Mouse (Mus musculus) T-helper 17 cell (primary cell): ENCODE measurements at regions not wholly inside any gene's neighbourhood (a gene's known extent, or its start where the extent isn't known, plus 50 kb on each side); places are given as distances from the start of the nearest gene placed in this dataset.

ENCODE experiments used
- in situ Hi-C, 2 experiments: fragments of 300-600 bp; cut with MboI, MseI; formaldehyde crosslinking; loops; 1 replicate in 1 of 2; 2 replicates in 1 of 2; pipeline ENCODE4 v1.15.1; 2025; ENCODE audit warnings: high pct_unique_total_duplicates in 2 of 2

DNA sequence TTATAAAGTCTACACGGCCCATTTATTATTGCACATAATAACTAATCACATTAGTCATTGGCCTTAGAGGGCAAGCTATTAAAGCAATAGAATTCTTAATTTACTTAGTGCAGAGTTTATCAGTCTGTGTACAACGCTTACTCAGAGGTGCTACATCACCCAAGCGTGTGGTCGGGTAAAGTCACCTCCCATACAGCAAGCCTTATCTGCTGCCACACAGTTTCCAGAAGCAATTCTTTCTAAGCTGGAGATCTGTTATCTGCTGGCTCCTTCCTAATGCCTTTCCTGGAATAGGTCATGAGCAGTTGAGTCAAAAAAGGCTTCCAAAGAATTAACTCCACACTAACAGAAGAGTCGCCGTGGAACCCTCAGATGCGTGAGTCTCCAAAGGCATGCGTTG lies 371.4 kb upstream of the Runx1 start:
- in situ Hi-C loops, result loop anchor here in 1 of 2 experiments (10.0 kb wide), 2 partner anchors 578 to 1528 kb away; no protein-coding TSS in a partner anchor

DNA sequence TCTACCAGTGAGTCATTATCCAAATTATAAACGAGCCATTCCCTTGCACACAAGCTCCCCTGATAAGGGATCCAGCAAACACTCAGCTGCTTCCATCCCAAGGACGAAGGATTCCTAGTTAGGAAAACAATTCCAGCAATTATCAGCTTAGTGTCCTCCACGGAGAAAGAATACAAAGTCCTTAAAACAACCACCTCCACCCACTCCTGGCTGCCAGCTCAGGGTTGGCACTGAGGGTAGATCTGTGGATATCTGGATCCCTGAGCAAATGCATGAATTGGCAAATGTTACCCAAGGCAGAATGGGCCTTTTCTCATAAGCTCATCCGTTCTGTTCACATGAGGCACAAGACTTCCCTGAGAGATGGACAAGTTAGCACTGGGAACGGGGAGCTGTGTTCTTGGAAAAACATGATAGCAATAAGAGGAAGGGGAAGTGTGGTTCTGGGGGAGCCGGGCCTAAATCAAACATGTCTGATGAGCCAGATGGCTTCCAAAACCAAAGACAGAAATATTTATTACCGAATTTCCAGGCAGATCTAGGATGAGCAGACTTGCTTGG lies 368.1 kb upstream of the Runx1 start:
- in situ Hi-C loops, result loop anchor here in 1 of 2 experiments (5.0 to 10.0 kb wide), 3 partner anchors 42 to 1531 kb away; no protein-coding TSS in a partner anchor

DNA sequence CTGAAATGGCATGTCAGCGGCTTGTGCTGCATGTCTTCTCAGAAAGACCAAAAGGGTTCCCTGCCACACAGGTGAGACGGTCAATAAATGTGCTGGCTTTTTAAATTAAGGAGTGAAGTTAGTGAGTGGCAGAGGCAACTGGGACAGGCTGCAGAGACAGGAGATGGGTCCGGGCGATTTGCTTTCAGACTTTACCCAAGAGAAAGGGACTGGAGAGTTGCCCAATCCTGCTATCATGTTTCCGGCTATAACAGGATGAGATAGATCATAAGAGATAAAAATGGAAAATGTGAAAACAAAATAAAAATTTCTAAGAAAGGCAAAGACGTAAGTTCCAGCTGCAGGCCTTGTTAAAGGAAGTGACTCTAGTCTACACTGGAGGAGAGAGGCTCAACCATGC lies 367.3 kb upstream of the Runx1 start:
- in situ Hi-C loops, result loop anchor here in 1 of 2 experiments (5.0 to 10.0 kb wide), 3 partner anchors 41 to 1532 kb away; no protein-coding TSS in a partner anchor

DNA sequence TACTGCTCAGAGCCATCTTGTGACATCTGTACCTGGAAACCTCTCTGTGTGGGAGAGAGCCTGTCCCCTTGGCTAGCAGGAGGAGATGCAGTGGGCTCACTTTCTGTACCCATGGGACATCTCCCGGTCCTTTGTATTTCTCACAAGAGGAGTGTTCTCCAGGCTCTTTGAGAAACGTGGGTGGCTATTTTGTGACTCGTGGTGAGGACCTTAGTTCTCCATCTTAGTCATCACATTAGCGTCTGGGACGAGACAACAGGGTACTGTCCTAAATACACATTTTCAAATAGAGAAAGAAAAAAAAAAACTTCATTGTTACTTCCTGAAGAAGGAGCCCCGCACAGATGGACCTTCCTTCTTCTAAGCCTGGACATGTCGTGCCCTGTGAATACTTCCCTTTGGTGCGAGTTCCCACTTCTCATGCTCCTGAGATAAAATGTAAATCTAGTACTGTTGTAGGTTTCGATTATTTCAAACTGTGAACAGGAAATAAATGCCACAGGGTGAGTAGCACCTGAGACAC lies 366.8 kb upstream of the Runx1 start:
- in situ Hi-C loops, result loop anchor here in 1 of 2 experiments (5.0 to 10.0 kb wide), 3 partner anchors 40 to 1532 kb away; no protein-coding TSS in a partner anchor

DNA sequence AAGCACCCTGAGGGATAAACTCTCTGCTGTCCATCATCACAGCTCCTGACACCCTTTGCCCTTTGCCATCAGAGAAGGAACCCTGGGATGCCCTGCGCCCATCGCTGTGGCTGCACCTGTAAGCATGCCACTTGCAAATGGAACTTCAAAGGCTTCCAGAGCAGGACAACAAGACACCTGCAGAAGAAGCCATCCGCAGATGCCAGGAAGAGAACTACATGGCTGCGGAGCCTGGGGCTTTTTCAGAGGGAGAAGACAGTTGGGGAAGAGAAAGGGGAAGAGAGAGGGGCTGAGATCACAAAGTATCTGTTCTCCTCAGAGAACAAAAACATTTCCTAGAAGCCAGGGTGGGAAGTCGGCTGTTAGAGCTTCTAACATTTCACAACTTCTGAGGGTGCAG lies 365.2 kb upstream of the Runx1 start:
- in situ Hi-C loops, result loop anchor here in 1 of 2 experiments (5.0 to 10.0 kb wide), 3 partner anchors 39 to 1534 kb away; no protein-coding TSS in a partner anchor

DNA sequence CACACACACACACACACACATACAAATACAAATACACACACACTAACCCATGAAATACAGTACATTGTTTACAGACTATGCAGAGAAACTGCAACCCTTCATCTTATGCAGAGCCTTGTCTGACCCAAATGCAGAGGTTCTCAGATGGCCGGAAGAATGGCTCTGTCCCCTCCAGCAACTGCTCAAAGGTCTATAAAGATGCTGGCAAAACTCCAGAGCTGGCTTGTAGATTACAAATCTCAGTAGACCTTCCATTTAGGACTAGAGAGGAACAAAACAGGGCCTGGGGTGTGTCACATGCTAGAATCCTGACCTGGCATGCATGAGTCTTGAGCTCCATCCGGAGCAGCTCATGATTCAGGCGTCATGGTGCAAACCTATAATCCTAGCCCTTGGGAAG lies 364.4 kb upstream of the Runx1 start:
- in situ Hi-C loops, result loop anchor here in 1 of 2 experiments (5.0 to 10.0 kb wide), 3 partner anchors 38 to 1534 kb away; no protein-coding TSS in a partner anchor

DNA sequence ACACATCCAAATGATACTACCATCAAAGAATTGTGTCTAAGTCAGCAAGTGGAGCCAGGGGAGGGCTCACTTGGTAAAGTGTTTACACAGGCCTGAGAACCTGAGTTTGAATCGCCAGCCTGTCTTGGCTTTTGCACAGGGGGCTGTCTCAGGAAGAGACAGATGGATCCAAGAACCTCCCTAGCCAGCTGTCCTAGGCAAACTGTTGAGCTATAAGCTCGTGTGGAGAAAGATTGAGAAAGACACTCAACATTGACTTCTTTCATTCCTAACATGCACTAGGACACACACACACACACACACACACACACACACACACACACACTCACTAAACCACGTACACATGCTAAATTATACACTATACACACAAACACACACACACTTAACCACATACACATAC lies 363.9 kb upstream of the Runx1 start:
- in situ Hi-C loops, result loop anchor here in 1 of 2 experiments (5.0 to 10.0 kb wide), 3 partner anchors 38 to 1535 kb away; no protein-coding TSS in a partner anchor

DNA sequence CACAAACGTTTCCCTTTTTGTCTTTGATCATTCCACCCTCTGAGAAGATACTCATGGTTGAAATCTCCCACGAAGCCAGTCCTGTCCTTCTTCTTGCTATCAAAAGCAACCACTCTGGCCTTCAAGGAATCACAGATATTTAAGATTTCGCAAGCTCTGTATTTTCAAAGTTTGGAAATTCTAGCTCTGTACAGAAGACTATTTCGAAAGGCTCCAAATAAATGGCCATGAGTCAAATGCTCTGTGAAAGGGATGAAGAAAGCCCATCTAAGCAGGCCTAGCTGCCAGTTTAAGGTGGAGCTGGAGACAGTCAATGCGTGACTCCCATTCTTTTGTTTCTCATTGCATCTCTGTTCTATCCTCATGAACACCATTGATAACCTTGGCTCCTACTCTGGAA lies 363.5 kb upstream of the Runx1 start:
- in situ Hi-C loops, result no loop called here

DNA sequence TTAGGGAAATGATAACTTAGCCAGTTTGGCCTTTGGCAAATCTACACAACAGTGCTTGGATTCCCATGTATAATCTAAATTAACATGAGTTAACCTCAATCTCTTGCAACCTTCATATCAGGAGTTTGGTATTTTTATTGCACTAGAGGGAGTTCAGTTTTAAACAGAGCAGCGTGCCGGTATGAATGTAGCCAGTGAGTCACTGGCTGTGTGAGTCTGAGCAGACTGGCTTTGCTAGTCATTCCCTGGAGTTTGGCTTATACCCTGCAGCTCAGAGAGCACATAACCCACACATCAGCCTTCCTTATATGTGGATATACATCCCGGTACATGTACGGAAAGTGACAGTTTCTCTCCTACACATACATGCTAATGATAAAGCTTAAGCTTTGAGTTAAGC lies 360.6 kb upstream of the Runx1 start:
- in situ Hi-C loops, result no loop called here

DNA sequence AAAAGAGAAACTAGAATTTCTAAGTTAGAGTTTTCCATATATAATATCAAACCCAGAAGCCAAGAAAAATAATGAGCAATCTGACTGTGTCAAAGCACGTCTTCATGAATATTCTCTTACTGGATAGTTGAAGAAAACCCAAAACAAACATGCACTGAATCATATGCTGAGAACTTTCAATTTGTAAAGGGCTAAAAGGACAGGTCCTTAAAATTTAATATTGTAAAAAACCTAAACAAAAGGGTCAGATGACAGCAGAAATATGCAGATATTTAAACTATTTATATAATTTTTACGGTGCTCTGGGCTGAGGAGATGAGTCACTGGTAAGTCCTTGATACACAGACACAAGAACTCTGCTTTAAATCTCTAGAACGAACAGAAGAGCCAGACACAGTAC lies 356.7 kb upstream of the Runx1 start:
- in situ Hi-C loops, result no loop called here

DNA sequence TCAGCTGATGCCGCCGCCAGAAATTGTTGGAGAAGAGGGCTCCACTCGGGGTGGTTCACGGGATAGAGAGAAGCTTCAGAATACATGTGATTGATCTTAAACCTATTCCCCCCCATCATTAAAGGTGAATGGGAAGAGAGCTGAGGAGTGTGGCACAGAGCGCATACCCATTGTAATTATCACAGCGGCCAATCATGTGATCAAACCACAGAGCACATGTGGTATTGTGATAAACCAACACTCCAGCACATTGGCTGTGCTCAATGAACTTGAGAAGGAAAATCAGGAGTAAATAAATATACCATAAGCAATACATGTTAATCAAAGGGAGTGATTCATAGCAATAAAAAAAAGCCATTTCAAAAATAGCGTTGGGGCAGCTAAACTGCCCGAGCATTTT lies 355.5 kb upstream of the Runx1 start:
- in situ Hi-C loops, result no loop called here

DNA sequence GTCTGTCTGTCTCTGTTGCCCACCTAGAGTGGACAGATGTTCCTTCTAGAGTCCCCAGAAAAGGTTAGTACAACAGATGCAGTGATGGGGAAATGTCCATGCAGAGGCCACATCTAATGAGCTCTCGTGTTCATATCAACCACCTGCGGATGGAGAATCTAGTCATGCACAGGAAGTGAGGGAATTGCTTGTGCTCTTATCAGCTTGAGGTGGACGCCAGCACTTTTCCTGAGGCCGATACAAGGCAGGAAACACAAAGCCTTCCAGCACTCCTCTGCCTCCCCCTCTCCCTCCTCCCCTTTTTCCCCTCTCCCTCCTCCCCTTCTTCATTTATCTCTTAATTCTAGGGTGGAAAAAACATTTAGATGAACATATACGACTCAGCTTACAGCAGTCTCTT lies 354.3 kb upstream of the Runx1 start:
- in situ Hi-C loops, result no loop called here

DNA sequence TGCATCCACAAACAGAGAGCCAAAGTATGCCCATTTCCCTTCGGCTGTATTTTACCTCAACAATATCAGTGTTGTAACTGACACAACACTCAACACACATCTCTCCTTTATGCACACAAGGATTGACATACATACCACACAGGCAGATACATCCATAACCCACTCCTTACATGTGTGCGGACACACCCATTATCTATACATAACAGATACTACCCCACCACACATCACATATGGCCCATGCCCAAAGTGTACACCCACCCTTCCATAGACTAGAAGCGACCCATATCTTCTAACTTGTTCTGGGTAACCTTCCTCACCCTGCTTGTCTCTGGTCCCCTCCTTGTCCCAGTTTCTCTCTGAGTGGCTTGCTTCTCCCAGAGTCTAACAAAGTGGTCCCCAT lies 340.7 kb upstream of the Runx1 start:
- in situ Hi-C loops, result no loop called here

DNA sequence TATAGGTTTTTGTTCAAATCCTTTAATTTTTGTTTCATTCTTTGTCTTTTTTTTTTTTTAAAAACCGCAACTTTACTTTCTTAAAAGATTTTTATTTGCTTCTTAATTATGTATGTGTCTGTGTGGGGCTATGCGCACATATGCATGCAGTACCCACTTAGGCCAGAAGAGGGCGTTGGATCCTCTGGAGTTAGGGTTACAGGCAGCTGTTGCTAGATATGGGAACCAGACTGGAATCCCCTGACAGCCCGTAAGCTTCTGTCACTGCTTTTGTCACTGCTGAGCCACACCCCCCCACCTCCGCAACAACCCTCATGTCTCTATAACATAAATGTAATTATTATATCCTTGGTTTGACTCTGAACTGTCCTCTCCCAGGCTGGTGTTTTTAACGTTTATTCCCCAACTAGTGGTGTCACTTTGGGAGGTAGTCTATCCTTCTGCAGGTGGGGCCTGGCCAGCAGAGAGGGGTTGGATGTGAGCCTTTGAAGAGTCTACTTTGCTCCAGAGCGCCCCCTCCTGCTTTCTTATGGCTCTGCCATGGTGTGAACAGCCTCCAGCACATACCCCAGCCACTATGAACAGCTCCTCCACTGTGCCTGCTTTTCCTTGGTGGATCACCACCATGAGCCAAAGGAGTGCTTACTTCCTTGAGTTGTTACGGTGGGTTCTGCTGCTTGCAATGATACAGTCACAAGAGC lies 332.7 kb upstream of the Runx1 start:
- in situ Hi-C loops, result no loop called here

DNA sequence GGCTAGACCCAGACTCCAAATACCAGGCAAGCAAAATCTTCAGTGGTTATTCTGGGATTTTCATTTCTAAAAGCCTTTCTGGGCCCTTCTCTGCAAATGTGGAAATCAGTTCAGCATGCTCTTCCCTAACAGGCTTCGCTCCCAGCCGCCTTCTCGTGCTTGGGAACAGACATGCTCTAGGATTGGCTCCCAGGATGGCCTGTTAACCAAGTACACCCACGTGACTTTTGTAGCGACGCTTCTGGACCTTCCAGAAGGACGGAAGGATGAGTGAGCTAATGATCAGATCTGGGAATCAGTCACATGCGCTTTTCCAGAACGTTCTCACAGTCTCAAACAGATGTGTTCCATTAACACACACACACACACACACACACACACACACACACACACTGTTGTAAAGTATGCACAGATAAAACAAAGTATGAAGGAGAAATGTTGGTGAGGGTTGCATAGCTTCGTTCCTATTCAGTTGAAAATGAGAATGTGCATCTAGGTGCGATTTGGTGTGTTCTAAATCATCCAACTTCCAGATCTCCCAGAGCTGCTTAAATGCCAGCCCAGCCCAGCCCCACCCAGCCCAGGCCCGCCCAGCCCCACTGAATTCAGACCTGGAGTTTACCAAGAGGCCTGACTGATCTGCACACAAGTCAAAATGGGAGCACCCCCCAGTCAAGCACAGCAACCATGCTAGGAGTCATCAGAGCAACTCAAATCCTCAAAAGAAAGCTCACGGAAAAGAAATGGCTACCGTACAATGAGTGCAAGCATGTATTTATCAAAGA lies 327.8 kb upstream of the Runx1 start:
- in situ Hi-C loops, result loop anchor here in 1 of 2 experiments (5.0 kb wide), 1 partner anchor 39 kb away; no protein-coding TSS in a partner anchor

DNA sequence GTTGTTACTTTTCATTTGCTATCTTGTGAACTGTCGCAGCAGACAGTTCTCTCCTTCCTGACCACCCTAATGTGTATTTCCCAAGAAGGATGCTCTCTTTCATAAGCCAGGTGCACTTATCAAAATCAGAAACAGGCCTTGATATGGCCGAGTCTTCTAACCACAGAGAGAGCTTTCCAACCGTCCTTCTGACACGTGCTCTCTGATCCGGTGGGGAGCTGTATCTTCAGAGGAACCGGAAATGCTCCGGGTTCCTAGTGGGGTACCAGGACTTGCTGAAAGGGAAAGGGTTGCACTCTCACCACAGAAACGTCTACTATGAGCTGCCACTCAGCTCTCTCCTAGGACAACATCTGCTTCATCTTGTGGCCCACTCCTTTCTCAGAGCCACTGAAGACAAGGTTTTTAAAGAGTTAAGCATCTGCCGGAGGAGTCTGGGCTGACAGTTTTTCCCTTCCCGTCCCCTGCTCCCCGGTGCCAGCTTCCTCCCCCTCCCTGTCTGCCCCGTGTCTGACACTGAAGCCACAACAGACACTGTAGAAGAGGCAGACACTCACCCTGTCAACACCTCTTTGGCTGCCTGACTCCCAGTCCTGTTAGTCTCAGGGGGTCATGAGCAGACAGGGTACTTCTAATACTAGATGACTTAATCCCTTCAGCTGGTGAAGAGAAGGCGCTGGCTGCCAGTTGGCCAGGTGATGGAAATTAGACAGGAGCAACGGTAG lies 327.0 kb upstream of the Runx1 start:
- in situ Hi-C loops, result loop anchor here in 1 of 2 experiments (5.0 kb wide), 1 partner anchor 39 kb away; no protein-coding TSS in a partner anchor

DNA sequence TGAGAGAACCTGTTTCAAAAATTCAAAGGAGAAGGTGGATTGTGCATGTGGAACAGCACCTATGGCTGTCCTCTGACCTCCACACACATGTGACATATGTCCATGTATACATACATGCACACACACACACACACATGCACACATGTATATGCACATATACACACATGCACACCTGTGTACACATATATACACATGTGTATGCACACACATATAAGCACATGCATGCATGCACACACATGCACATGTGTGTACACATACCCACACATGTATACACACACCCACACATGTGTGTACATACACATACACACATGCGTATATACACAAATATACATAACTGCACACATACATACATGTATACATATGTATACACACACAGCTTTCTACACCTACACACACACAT lies 326.1 kb upstream of the Runx1 start:
- in situ Hi-C loops, result loop anchor here in 1 of 2 experiments (5.0 kb wide), 1 partner anchor 40 kb away; no protein-coding TSS in a partner anchor

DNA sequence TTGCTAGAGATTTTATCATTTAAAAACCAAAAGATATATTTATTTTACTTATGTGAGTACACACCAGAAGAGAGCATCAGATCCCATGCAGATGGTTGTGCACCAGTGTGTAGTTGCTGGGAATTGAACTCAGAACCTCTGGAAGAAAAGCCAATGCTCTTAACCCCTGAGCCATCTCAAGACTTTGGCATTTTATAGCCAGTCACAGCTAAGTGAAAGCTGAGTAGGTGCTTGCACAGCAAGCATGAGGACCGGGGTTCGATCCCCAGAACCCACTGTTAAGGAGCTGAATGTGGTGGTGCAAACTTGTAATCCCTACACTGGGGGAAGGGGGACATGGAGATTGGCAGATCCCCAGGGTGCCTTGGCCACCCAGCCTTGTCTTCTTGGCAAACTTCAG lies 325.7 kb upstream of the Runx1 start:
- in situ Hi-C loops, result loop anchor here in 1 of 2 experiments (5.0 kb wide), 1 partner anchor 41 kb away; no protein-coding TSS in a partner anchor

DNA sequence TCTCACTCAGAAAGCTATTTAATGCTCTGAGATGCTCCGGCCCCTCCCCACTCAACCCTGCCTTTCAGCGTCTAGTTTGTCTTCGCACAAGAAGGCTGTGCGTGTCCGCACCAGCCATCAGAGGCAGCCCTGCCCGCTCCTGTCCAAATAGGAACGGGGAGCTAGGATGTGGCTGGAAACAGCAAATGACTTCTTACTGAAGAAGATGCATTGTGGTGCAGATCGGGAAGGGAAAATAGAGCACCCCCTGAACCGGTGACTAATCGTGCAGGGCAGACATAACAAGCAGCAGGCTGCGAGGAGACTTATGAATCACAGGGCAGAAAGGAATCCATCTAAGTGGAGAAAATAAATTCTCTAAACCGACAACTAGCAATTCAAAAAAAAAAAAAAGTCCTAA lies 324.5 kb upstream of the Runx1 start:
- in situ Hi-C loops, result loop anchor here in 1 of 2 experiments (5.0 kb wide), 1 partner anchor 42 kb away; no protein-coding TSS in a partner anchor

DNA sequence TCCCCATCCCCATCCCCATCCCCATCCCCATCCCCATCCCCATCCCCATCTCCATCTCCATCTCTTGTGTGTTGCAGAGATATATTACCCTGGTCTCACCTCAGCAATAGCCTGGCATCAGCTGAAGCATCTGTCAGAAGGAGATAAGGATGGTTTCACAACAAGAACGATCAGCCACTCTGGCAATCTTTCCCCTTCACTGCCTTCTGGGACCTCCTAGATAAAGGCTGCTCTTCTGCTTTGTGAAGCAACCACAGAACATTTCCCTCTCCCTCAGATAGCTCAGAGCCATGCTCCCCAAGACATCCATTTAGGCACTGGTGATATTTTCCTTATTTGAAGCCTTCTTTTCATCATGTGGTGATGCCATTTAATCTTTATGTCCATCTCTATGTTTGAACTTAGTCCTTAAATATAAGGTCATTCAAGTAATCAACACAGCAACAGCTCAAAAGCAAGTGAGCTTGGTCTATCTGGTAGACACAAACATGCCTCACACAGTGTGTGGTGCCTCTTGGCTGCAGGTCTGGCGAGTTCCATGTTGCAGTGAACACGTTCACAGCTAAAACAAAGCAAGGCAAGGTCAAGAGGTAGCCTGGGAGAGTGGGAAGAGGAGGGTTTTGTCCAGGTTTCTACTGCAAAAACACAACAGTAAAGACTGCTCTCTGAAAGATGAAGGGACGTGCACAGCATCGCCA lies 321.7 kb upstream of the Runx1 start:
- in situ Hi-C loops, result no loop called here
